Mouse (Mus musculus) gastrocnemius, adult 18-20 months (tissue): Measurements from ENCODE around the gene Cela3a. TPM values are rescaled to one million over a fixed set of nuclear protein-coding genes. Genes with fewer than 3 reads are reported as not detected.

Experiments used
- total RNA-seq, 2 experiments: library from RNA; stranded (reverse); gene quantifications; 2 replicates each; pipeline ENCODE4 v1.2.3; 2021

The Cela3a gene
- total RNA-seq, 2 experiments from 2014 or later, result not detected

Other genes starting within 250 kb of the Cela3a start
- gene Wnt4, start 132.3 kb downstream of the Cela3a start, total RNA-seq, result 10 to 100 TPM; 11.3 to 12.9 TPM
- gene Cdc42, start 52.1 kb downstream of the Cela3a start, total RNA-seq, result 100 to 1,000 TPM; 167 to 172 TPM
- gene Cela3b, start 20.7 kb upstream of the Cela3a start, total RNA-seq, result under 1 TPM in 1 of 2 experiments, not detected in 1; 0.34 TPM
- gene 1700013G24Rik, start 43.5 kb upstream of the Cela3a start, total RNA-seq, result not detected
- 10 to 100 TPM; 53.7 to 61.6 TPM for gene Hspg2, start 59.0 kb upstream of the Cela3a start, total RNA-seq
- not detected for gene Ldlrad2, start 164.8 kb upstream of the Cela3a start, total RNA-seq
- 10 to 100 TPM; 24.9 to 27.3 TPM for gene Usp48, start 184.0 kb upstream of the Cela3a start, total RNA-seq